In genomic region chr17:63119701-63120100, GRCm38 (mm10) we compare ENCODE assay signal across 12 mouse cellular contexts.
A peak's percentile ranks its signal among the peaks of the same experiment; 100 is the strongest.
DNase-seq lines count a peak whose midpoint lies in the region; ATAC-seq and TF ChIP-seq lines count a peak whose summit lies in the region.
"Had no signal": no experiment of that assay in that cellular context is flagged by ENCODE, and none has a peak within 500 bp of the region (broad histone marks: within the 10 kb centered on the region; RNA-seq: fewer than 3 reads in every experiment).

No protein-coding gene starts in this region.

- ATAC-seq in granulocyte monocyte progenitor cell, adult 5-6 weeks (replicated peaks; ENCODE audit: poor library complexity, severe bottlenecking): no peak

- DNase-seq in adrenal gland, postnatal 10 days: peak; percentile 17
- DNase-seq in adrenal gland, adult 2 months: no peak
- DNase-seq in kidney, postnatal 36 days: peak; percentile 16 to 27
- DNase-seq in kidney, postnatal 25 days: no peak
- peak; percentile 52 for DNase-seq in gastrocnemius, adult 2 months
- DNase-seq in lung, postnatal 36 days: peak; percentile 74
- DNase-seq in left cerebral cortex, postnatal 36 days (ENCODE audit: low spot score in 2 of 2): no peak
- DNase-seq: right cerebral cortex, adult 18-20 months had no signal

- TF ChIP-seq CTCF in gastrocnemius, adult 2 months (IDR thresholded peaks at IDR 0.05): no peak

- no peak overlapping the region for H3K4me3 ChIP-seq in gastrocnemius, adult 2 months
- H3K4me3 ChIP-seq: hindbrain, embryonic 13.5 days; neural tube, embryonic 15.5 days had no signal

- H3K27ac ChIP-seq in gastrocnemius, adult 2 months: no peak overlapping the region
- H3K27ac ChIP-seq: hindbrain, embryonic 13.5 days; macrophage; neural tube, embryonic 15.5 days had no signal

- intact Hi-C loops in gastrocnemius, adult 2 months (cut with DNase I): no loop called here
- intact Hi-C loops in left cerebral cortex, postnatal 36 days (cut with DNase I): no loop called here

Comparison
In these comparisons a context has a peak if more than half of its experiments do, and no peak if none do; other contexts are left out.
1. DNase-seq: peak in adrenal gland, postnatal 10 days (single experiment), kidney, postnatal 36 days (2 of 2), gastrocnemius, adult 2 months (single experiment) and lung, postnatal 36 days (single experiment); none in adrenal gland, adult 2 months (single experiment), kidney, postnatal 25 days (0 of 2) and left cerebral cortex, postnatal 36 days (0 of 2).